Mouse (Mus musculus): ENCODE measurements around the gene Trib2.

GRCm38 (mm10) chr12:15765238-15765637 is 51.5 kb downstream of the Trib2 start:
- TF ChIP-seq POLR2A (IDR thresholded peaks at IDR 0.05; ENCODE audit: extremely low read depth, insufficient read depth, low read length) (no peak), CTCF (IDR thresholded peaks at IDR 0.05; ENCODE audit: low read depth, low read length) (no peak)

Data from liver, adult 2 months (tissue).